In genomic region chr10:66951231-66951822, GRCm38 (mm10) we compare ENCODE assay signal across 15 mouse cellular contexts.
"Had no signal": no experiment of that assay in that cellular context is flagged by ENCODE, and none has a peak within 500 bp of the region (broad histone marks: within the 10 kb centered on the region; RNA-seq: fewer than 3 reads in every experiment).

No protein-coding gene starts in this region.

- DNase-seq: kidney, adult 11 months; kidney, adult 9 months; kidney, postnatal 4 days; liver; liver, embryonic 13.5 days; liver, postnatal 0 days; lung, postnatal 14 days; thymus, postnatal 4 days had no signal

- H3K36me3 ChIP-seq: liver, embryonic 13.5 days; lung, embryonic 15.5 days; midbrain, embryonic 12.5 days had no signal

- H3K4me1 ChIP-seq: liver, embryonic 13.5 days; megakaryocyte, embryonic 14.5 days; midbrain, embryonic 12.5 days had no signal

- H3K4me2 ChIP-seq: liver, embryonic 13.5 days; lung, embryonic 15.5 days; midbrain, embryonic 12.5 days had no signal

- ATAC-seq: liver, postnatal 0 days; midbrain, embryonic 16.5 days had no signal

- H3K27me3 ChIP-seq: liver, embryonic 13.5 days; lung, embryonic 15.5 days; midbrain, embryonic 12.5 days had no signal

- H3K27ac ChIP-seq: kidney, postnatal 0 days; left cerebral cortex, adult 2 months; liver, embryonic 13.5 days; lung, embryonic 15.5 days; midbrain, embryonic 12.5 days; stomach, postnatal 0 days had no signal

- H3K9ac ChIP-seq: liver, embryonic 13.5 days; liver, postnatal 0 days; lung, embryonic 15.5 days; midbrain, embryonic 12.5 days had no signal

- H3K4me3 ChIP-seq: left cerebral cortex, adult 2 months; liver, embryonic 13.5 days; lung, embryonic 15.5 days; megakaryocyte, embryonic 14.5 days; midbrain, embryonic 12.5 days had no signal

- H3K9me3 ChIP-seq: liver, embryonic 13.5 days; lung, embryonic 15.5 days; midbrain, embryonic 12.5 days had no signal
